In genomic region chr7:96511018-96511609, GRCm38 (mm10) we compare ENCODE assay signal across 19 mouse cellular contexts.
DNase-seq lines count a peak whose midpoint lies in the region; ATAC-seq lines count a peak whose summit lies in the region.
"Had no signal": no experiment of that assay in that cellular context is flagged by ENCODE, and none has a peak within 500 bp of the region (broad histone marks: within the 10 kb centered on the region; RNA-seq: fewer than 3 reads in every experiment).

No protein-coding gene starts in this region.

- H3K4me2 ChIP-seq in forebrain, embryonic 12.5 days = no peak overlapping the region
- H3K4me2 ChIP-seq in forebrain, embryonic 11.5 days (ENCODE audit: low read depth, low read length, severe bottlenecking) = no peak overlapping the region
- no peak overlapping the region for H3K4me2 ChIP-seq in kidney, embryonic 16.5 days (replicated peaks; ENCODE audit: low read depth, low read length)
- H3K4me2 ChIP-seq in intestine, embryonic 16.5 days (ENCODE audit: low read depth, low read length) = no peak overlapping the region
- H3K4me2 ChIP-seq: liver, embryonic 11.5 days; lung, embryonic 15.5 days had no signal

- 83% methylated on average over 7 of the region's 7 CpGs for WGBS in forebrain, embryonic 12.5 days
- 88% methylated on average over 7 of the region's 7 CpGs for WGBS in forebrain, embryonic 11.5 days
- 57% methylated on average over 7 of the region's 7 CpGs for WGBS in kidney, embryonic 16.5 days
- 58% methylated on average over 7 of the region's 7 CpGs for WGBS in intestine, embryonic 16.5 days

- H3K4me1 ChIP-seq in forebrain, embryonic 12.5 days = peaks cover 20% of the 10 kb centered on the region
- H3K4me1 ChIP-seq in forebrain, embryonic 11.5 days (replicated peaks; ENCODE audit: control insufficient read depth, insufficient read depth, low read length) = peaks cover 7% of the 10 kb centered on the region; the same call in 1 of the 2 replicates
- H3K4me1 ChIP-seq in kidney, embryonic 16.5 days (ENCODE audit: insufficient read depth, low read length) = peaks cover 16% of the 10 kb centered on the region
- peaks cover 7% of the 10 kb centered on the region; the same call in 1 of the 2 replicates for H3K4me1 ChIP-seq in intestine, embryonic 16.5 days (ENCODE audit: control insufficient read depth, insufficient read depth, low read length)

- no peaks in the 10 kb centered on the region; the same call in 1 of the 2 replicates for H3K27me3 ChIP-seq in forebrain, embryonic 12.5 days
- no peaks in the 10 kb centered on the region for H3K27me3 ChIP-seq in forebrain, embryonic 11.5 days (ENCODE audit: control insufficient read depth, insufficient read depth, low read length)
- no peaks in the 10 kb centered on the region for H3K27me3 ChIP-seq in kidney, embryonic 16.5 days (ENCODE audit: insufficient read depth, low read length)
- H3K27me3 ChIP-seq in intestine, embryonic 16.5 days (replicated peaks; ENCODE audit: control insufficient read depth, insufficient read depth, low read length) = no peaks in the 10 kb centered on the region
- H3K27me3 ChIP-seq: lung, embryonic 15.5 days; neural tube, embryonic 15.5 days had no signal

- 0 out of 2 replicates have a peak overlapping the region, but pooled peaks have one; percentile 36 for H3K27ac ChIP-seq in forebrain, embryonic 12.5 days
- no peak overlapping the region for H3K27ac ChIP-seq in forebrain, embryonic 11.5 days (ENCODE audit: low read depth, low read length)
- H3K27ac ChIP-seq in kidney, embryonic 16.5 days (ENCODE audit: low read length) = peak overlapping the region; percentile 26
- H3K27ac ChIP-seq in intestine, embryonic 16.5 days (ENCODE audit: low read length) = peak overlapping the region; percentile 59
- H3K27ac ChIP-seq: heart, adult 2 months; lung, embryonic 15.5 days had no signal

- H3K9ac ChIP-seq in forebrain, embryonic 12.5 days = no peak overlapping the region
- no peak overlapping the region for H3K9ac ChIP-seq in forebrain, embryonic 11.5 days (ENCODE audit: low read length)
- H3K9ac ChIP-seq in kidney, embryonic 16.5 days (replicated peaks; ENCODE audit: low read length) = no peak overlapping the region
- no peak overlapping the region for H3K9ac ChIP-seq in intestine, embryonic 16.5 days (ENCODE audit: low read depth, low read length)
- H3K9ac ChIP-seq: lung, embryonic 15.5 days; neural tube, embryonic 15.5 days had no signal

- H3K4me3 ChIP-seq in forebrain, embryonic 12.5 days (replicated peaks) = no peak overlapping the region
- H3K4me3 ChIP-seq in forebrain, embryonic 11.5 days (ENCODE audit: low read depth, low read length) = no peak overlapping the region
- H3K4me3 ChIP-seq in kidney, embryonic 16.5 days (ENCODE audit: low read length) = no peak overlapping the region
- no peak overlapping the region for H3K4me3 ChIP-seq in intestine, embryonic 16.5 days (ENCODE audit: low read length)
- H3K4me3 ChIP-seq: heart, adult 2 months; lung, embryonic 15.5 days; myocyte; neural tube, embryonic 15.5 days had no signal

- H3K36me3 ChIP-seq in forebrain, embryonic 12.5 days (replicated peaks) = no peaks in the 10 kb centered on the region
- no peaks in the 10 kb centered on the region for H3K36me3 ChIP-seq in forebrain, embryonic 11.5 days (ENCODE audit: control insufficient read depth, insufficient read depth, low read length)
- H3K36me3 ChIP-seq in kidney, embryonic 16.5 days (ENCODE audit: insufficient read depth, low read length) = no peaks in the 10 kb centered on the region
- no peaks in the 10 kb centered on the region for H3K36me3 ChIP-seq in intestine, embryonic 16.5 days (ENCODE audit: control insufficient read depth, insufficient read depth, low read length)
- H3K36me3 ChIP-seq: G1E; lung, embryonic 15.5 days; neural tube, embryonic 15.5 days had no signal

- no peaks in the 10 kb centered on the region for H3K9me3 ChIP-seq in forebrain, embryonic 12.5 days
- H3K9me3 ChIP-seq in forebrain, embryonic 11.5 days (ENCODE audit: control insufficient read depth, low read length) = no peaks in the 10 kb centered on the region
- H3K9me3 ChIP-seq in kidney, embryonic 16.5 days (ENCODE audit: low read length) = no peaks in the 10 kb centered on the region; the same call in 1 of the 2 replicates
- H3K9me3 ChIP-seq in intestine, embryonic 16.5 days (ENCODE audit: control insufficient read depth, low read length) = no peaks in the 10 kb centered on the region
- H3K9me3 ChIP-seq: lung, embryonic 15.5 days; neural tube, embryonic 15.5 days had no signal

- no peak for ATAC-seq in forebrain, embryonic 12.5 days (ENCODE audit: low FRiP score)
- no peak for ATAC-seq in forebrain, embryonic 11.5 days (replicated peaks; ENCODE audit: low FRiP score)
- no peak for ATAC-seq in kidney, embryonic 16.5 days (ENCODE audit: low FRiP score, low TSS enrichment)
- peak; percentile 78 for ATAC-seq in intestine, embryonic 16.5 days
- ATAC-seq in megakaryocyte progenitor cell, adult 5-6 weeks (replicated peaks; ENCODE audit: poor library complexity) = no peak
- ATAC-seq: CD4-positive, CD25-positive, alpha-beta regulatory T cell, adult 4 months had no signal

- no peak for DNase-seq in forebrain, embryonic 11.5 days (ENCODE audit: low spot score)
- no peak for DNase-seq in kidney, postnatal 4 days
- DNase-seq in yolk sac, embryonic 10.5 days (ENCODE audit: low spot score) = peak; percentile 33
- DNase-seq in lung, postnatal 10 days = no peak
- DNase-seq: cerebellum, adult 9-10 months; gastrocnemius, postnatal 14 days; heart, adult 2 months; kidney, adult 9 months; retina, postnatal 1 day had no signal
